Mouse (Mus musculus) embryonic fibroblast, embryonic 13.5 days (primary cell): Measurements from ENCODE around the gene Fam53b. TPM values are rescaled to one million over a fixed set of nuclear protein-coding genes. Genes with fewer than 3 reads are reported as not detected.

Source experiments
- H3K27ac ChIP-seq: 2 replicates; pipeline ENCODE4 v1.5.1; 2012; ENCODE audit warnings: low read length, control low read depth, inconsistent platforms; ENCODE audit not compliant: insufficient read depth
- H3K4me1 ChIP-seq: 2 replicates; pipeline ENCODE4 v1.6.1; 2011; ENCODE audit warnings: low read length; ENCODE audit not compliant: control insufficient read depth, insufficient read depth
- H3K4me3 ChIP-seq: 2 replicates; pipeline ENCODE4 v1.5.1; 2011; ENCODE audit warnings: mild to moderate bottlenecking, control low read depth, low read length; ENCODE audit not compliant: insufficient read depth
- CTCF ChIP-seq: IDR thresholded peaks from 2 replicates; pipeline ENCODE4 v1.5.1; 2011; ENCODE audit warnings: mild to moderate bottlenecking, control low read depth, low read length, moderate library complexity, borderline replicate concordance; ENCODE audit not compliant: insufficient read depth
- POLR2A ChIP-seq: IDR thresholded peaks from 2 replicates; pipeline ENCODE4 v1.6.1; 2011; ENCODE audit warnings: low read depth, mild to moderate bottlenecking, control low read depth, low read length, moderate library complexity
- polyA plus RNA-seq: library from polyadenylated mRNA; stranded (reverse); fragments of >200 nt; gene quantifications from 2 replicates; pipeline ENCODE4 v1.2.4, GENCODE M21; 2011; ENCODE audit warnings: low read depth; ENCODE audit not compliant: missing spikeins, insufficient read length

Fam53b gene
- polyA plus RNA-seq, 1 experiment: 12.5 TPM

DNA sequence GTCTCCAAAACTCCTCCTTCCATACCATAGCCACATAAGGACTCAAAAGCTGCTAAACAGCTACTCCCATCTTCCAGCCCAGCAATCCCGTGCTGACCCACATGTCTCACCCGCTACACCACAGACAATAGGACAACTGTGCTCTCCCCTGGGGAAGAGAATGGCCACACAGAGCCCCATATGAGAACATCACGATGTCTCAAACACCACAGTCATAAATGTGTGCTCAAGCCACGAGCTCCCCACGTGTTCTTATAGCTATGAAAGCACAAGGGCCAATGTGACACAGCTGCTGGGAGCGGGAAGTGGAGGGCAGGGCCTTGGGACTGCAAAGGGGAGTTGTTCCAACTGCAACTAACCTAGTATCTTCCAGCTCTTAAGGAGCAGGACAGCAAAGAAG lies 20.2 kb downstream of the Fam53b start:
- Histone ChIP-seq H3K4me1 (no peaks in the 10 kb centered on the region), H3K27ac (no peak overlapping the region)

DNA sequence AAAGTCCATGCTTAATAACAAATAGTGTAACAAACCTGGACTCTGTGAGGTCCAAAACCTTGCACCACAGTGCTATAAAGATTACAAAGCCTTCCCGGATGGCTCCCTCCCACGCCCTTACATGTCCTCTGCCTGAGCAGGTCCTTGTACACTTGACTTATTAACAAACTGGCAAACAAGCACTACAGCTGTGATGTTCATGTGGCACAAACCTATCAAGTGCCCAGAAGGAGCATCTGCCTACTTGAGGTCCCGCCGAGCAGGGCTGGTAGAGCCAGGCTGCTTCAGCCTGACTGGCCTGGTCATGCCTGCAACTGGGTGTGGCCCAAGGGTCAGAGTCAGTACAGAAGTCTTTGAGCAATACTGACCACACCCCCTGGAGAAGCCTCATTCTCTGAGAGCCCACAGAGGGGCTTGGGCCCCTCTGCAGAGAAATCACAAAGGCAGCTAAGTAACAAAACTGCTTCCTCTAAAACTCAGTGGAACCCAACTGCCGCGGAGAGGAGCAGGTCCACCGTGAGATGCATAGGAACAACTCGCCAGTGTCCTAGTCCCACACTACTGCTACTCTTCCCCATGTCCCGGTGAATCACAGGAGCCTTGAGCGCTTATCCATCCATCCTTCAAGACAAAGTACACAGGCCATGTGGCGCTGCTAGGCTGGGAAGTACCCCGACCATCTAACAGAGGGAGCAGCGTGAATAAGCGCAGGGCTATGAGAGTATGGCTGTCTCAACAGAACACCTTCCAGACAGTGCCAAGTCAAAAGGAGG lies 23.1 kb downstream of the Fam53b start:
- Histone ChIP-seq H3K4me1 (no peaks in the 10 kb centered on the region), H3K4me3 (no peak overlapping the region), H3K27ac (no peak overlapping the region)
- TF ChIP-seq CTCF (no peak), POLR2A (no peak)

More for the DNA sequence above, 20.2 kb downstream of the Fam53b start:
- no peak overlapping the region for H3K4me3 ChIP-seq
- TF ChIP-seq POLR2A (no peak), CTCF (no peak)

DNA sequence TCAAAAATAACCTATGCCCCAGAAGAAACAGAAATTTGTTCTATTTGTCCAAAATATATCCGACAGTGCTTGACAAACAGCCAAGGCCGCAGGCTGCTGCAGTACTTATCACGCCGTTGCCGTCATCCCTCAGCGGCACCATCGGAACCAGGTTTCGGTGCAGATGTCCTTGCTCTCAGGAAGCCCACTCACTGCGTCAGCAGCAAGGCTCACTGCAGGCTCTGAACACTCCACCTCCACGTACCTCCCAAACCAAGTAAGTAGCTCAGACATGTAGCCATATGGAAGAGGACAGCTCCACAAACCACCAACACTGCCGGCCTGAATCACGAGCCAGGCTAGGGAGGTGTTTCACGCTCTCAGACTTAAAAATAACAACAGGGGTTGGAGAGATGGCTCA lies 24.9 kb downstream of the Fam53b start:
- no peaks in the 10 kb centered on the region for H3K4me1 ChIP-seq
- no peak for TF ChIP-seq POLR2A
- no peak for TF ChIP-seq CTCF
- no peak overlapping the region for H3K4me3 ChIP-seq

DNA sequence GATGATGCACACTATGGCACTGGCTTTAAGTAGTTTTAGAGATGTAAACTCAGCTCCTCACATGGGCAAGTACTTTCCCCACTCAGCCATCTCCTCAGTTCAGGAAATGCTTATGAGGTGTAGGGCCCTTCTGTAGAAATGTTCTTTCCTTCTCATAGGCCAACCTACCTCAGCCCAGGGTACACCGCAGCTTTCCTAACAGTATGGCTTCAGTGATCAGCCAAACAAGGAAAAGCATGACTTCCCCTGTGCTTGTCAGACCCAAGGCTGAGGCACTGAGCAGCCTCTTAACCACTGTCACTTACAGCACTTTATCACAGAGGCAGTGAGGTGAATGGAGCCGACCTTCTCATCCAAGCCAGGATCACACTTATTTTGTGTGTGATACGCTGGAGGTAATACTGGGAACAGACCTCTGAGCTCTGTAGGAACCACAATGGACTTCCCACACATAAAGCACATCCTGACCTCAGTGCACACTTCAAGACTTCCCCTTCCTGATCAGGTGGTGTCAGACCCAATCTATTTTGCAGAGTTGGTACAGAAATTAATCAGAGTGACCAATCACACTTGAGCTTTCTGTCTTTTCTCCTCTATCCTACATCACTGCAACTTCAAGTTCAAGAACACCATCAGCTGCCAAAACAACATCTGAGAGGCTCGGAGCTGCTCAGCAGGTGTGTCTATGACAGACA lies 26.0 kb downstream of the Fam53b start:
- H3K27ac ChIP-seq: no peak overlapping the region
- no peaks in the 10 kb centered on the region for H3K4me1 ChIP-seq
- H3K4me3 ChIP-seq: no peak overlapping the region
- TF ChIP-seq CTCF (no peak), POLR2A (no peak)

More for the DNA sequence above, 24.9 kb downstream of the Fam53b start:
- H3K27ac ChIP-seq: no peak overlapping the region

DNA sequence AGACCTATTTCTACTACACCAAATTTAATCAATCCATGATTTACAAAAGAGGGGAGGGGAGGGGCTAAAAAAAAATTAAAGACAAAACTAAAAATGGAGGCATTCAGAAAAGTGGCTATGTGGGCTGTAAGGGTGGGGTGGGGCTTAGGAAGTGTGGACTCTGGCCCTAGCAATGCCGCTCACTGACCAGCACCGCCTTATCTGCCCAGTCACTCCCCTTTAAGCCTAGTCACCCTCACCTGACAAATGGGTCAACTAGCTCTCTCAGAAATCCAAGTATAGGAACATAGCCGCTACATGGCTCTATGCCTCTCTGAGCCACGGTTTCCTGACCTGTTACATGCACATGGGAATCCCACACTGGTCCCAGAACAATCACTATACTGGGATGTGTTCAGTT lies 26.7 kb downstream of the Fam53b start:
- TF ChIP-seq POLR2A: no peak
- no peak for TF ChIP-seq CTCF
- H3K27ac ChIP-seq: no peak overlapping the region

DNA sequence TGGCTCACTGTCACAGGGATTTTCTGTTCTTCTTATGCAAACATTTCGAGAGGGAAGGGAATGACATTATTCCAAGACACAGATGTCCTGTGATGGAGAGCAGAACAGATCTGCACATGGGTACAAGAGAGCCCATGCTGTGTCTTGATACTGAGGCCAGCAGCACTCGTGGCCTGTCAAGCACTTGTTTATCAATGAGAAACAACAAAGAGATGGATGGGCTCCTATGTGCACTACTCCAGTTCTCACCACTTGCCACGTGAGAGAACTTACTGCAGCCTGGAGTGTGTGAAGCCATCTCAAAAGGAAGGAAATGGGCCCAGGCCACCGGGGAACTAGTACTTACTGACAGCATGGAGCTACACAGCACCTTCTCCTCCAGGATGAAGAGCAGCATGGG lies 27.2 kb downstream of the Fam53b start:
- Histone ChIP-seq H3K4me3 (no peak overlapping the region), H3K4me1 (0 out of 2 replicates have a peak, but pooled peaks cover 6% of the 10 kb centered on the region), H3K27ac (no peak overlapping the region)
- TF ChIP-seq CTCF (no peak), POLR2A (no peak)

More for the DNA sequence above, 26.7 kb downstream of the Fam53b start:
- Histone ChIP-seq H3K4me1 (0 out of 2 replicates have a peak, but pooled peaks cover under 1% of the 10 kb centered on the region), H3K4me3 (no peak overlapping the region)

DNA sequence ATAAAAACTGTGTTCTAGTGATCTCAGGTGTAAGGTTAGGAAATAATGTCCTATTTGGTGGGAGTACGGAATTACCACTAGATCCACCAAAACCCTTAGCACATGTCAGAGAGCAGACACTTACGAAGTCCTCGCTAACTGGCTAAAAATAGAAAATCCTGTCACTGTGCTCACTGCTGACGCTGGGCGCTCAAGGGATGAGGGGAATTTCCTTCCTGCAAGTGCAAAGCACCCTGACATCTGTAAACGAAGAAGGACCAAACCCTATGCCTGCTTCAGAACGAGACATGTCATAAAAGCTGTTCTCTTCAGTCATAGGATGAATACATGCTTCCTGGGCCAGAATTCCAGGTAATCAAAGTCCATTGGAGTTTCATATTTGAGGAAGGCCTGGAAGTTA lies 27.7 kb downstream of the Fam53b start:
- H3K4me1 ChIP-seq: 0 out of 2 replicates have a peak, but pooled peaks cover 6% of the 10 kb centered on the region
- no peak overlapping the region for H3K27ac ChIP-seq
- TF ChIP-seq POLR2A (no peak), CTCF (no peak)

DNA sequence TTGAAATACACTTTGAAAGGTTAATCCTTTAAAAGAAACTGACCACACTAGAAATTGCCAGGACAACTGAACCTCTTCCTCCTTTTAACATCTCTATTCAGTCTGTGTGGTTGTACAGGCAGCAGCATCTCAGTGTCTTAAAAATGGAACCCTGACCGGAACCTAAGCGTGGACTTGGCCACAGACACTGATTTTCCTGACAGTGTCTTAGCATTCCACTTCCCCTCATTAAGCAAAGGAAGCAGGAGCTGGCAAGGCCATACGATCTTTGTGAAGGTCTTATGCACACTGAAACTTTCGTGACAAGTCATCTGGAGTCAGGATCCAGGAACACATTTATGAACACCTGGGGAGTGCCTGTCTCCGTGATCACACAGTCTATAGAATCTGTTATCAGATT lies 29.6 kb downstream of the Fam53b start:
- H3K4me1 ChIP-seq: 0 out of 2 replicates have a peak, but pooled peaks cover 6% of the 10 kb centered on the region
- TF ChIP-seq CTCF (no peak), POLR2A (no peak)
- H3K4me3 ChIP-seq: no peak overlapping the region
- H3K27ac ChIP-seq: no peak overlapping the region

More for the DNA sequence above, 27.7 kb downstream of the Fam53b start:
- no peak overlapping the region for H3K4me3 ChIP-seq

DNA sequence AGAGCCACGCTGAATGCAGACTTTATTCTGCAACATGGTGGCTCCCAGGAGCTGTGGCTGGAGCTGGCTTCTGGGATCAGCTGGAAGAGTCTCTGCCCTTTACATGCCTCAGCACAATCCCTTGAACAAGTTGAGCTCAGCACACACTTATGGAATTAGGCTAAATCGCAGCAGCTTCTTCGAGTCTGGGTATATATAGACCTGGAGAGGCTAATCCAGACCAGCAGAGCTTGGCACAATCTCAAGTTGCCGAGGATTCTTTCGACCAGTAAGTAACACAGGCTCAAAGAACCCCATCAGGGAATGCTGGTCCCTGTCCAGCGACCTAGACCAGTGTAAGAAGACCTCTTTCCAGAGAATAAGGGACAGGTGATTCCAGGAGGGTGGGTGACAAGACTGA lies 31.8 kb downstream of the Fam53b start:
- TF ChIP-seq POLR2A (no peak), CTCF (no peak)
- Histone ChIP-seq H3K4me1 (0 out of 2 replicates have a peak, but pooled peaks cover 6% of the 10 kb centered on the region), H3K4me3 (no peak overlapping the region), H3K27ac (no peak overlapping the region; the same call in 1 of the 2 replicates)
